ENCODE assay signal across 26 mouse cellular contexts in genomic region chr17:28310831-28311230, GRCm38 (mm10). TPM values are rescaled to one million over a fixed set of nuclear protein-coding genes. Genes with fewer than 3 reads are reported as not detected.
DNase-seq lines count a peak whose midpoint lies in the region; ATAC-seq and TF ChIP-seq lines count a peak whose summit lies in the region.
"Had no signal": no experiment of that assay in that cellular context is flagged by ENCODE, and none has a peak within 500 bp of the region (broad histone marks: within the 10 kb centered on the region; RNA-seq: fewer than 3 reads in every experiment).

No protein-coding gene starts in this region.

- H3K79me2 ChIP-seq in MEL (ENCODE audit: control insufficient read depth, insufficient read depth, low read length, poor library complexity) = peaks cover 17% of the 10 kb centered on the region
- H3K79me2 ChIP-seq in heart, adult 2 months (replicated peaks; ENCODE audit: control insufficient read depth, insufficient read depth, low read length) = no peaks in the 10 kb centered on the region

- peak; percentile 17 for TF ChIP-seq CTCF in hindbrain, postnatal 0 days (IDR thresholded peaks at IDR 0.05; ENCODE audit: low read depth)
- TF ChIP-seq CTCF in midbrain, postnatal 0 days (IDR thresholded peaks at IDR 0.05) = peak; percentile 23; the same call in 1 of the 2 replicates
- peak; percentile 22 to 59 (median 25); a peak in 3 of 6 replicates for TF ChIP-seq CTCF in MEL (IDR thresholded peaks at IDR 0.05 in 2 of 3, conservative IDR thresholded peaks at IDR 0.05 in 1 of 3; ENCODE audit: control insufficient read depth in 1 of 3, insufficient read depth in 1 of 3, low read depth in 2 of 3, low read length in 3 of 3, poor library complexity in 1 of 3, severe bottlenecking in 1 of 3)
- 0 out of 2 replicates have a peak, but pooled peaks have one; percentile 28 for TF ChIP-seq CTCF in stomach, postnatal 0 days (IDR thresholded peaks at IDR 0.05; ENCODE audit: low read depth)
- no peak for TF ChIP-seq CTCF in heart, adult 2 months (IDR thresholded peaks at IDR 0.05)

- H3K4me3 ChIP-seq in hindbrain, postnatal 0 days (ENCODE audit: low read length) = no peak overlapping the region
- H3K4me3 ChIP-seq in hindbrain, embryonic 16.5 days (ENCODE audit: low read length) = no peak overlapping the region
- no peak overlapping the region for H3K4me3 ChIP-seq in midbrain, postnatal 0 days (ENCODE audit: low read depth, low read length)
- no peak overlapping the region for H3K4me3 ChIP-seq in midbrain, embryonic 10.5 days
- H3K4me3 ChIP-seq in MEL (ENCODE audit: control insufficient read depth in 1 of 2, insufficient read depth in 1 of 2, low read depth in 2 of 2, low read length in 2 of 2) = no peak overlapping the region
- H3K4me3 ChIP-seq in stomach, postnatal 0 days (ENCODE audit: low read depth, low read length) = no peak overlapping the region
- H3K4me3 ChIP-seq in heart, adult 2 months = no peak overlapping the region
- H3K4me3 ChIP-seq: forebrain, embryonic 10.5 days; limb, embryonic 10.5 days; midbrain, embryonic 13.5 days; myocyte; neural tube, embryonic 15.5 days had no signal

- H3K36me3 ChIP-seq in hindbrain, postnatal 0 days (ENCODE audit: insufficient read depth, low read length) = no peaks in the 10 kb centered on the region
- H3K36me3 ChIP-seq in hindbrain, embryonic 16.5 days (ENCODE audit: control insufficient read depth, insufficient read depth, low read length) = no peaks in the 10 kb centered on the region
- 0 out of 2 replicates have a peak, but pooled peaks cover under 1% of the 10 kb centered on the region for H3K36me3 ChIP-seq in midbrain, postnatal 0 days (ENCODE audit: insufficient read depth, low read length)
- peaks cover 7% of the 10 kb centered on the region for H3K36me3 ChIP-seq in midbrain, embryonic 10.5 days
- H3K36me3 ChIP-seq in MEL (ENCODE audit: control insufficient read depth in 1 of 2, insufficient read depth in 2 of 2, low read length in 2 of 2) = peaks cover 0 to 13% of the 10 kb centered on the region in 2 experiments; a peak in 2 of 4 replicates
- H3K36me3 ChIP-seq in stomach, postnatal 0 days (ENCODE audit: control insufficient read depth, insufficient read depth, low read length) = no peaks in the 10 kb centered on the region
- H3K36me3 ChIP-seq in heart, adult 2 months (ENCODE audit: control insufficient read depth, insufficient read depth, low read length) = no peaks in the 10 kb centered on the region
- H3K36me3 ChIP-seq: neural tube, embryonic 15.5 days had no signal

- H3K9me3 ChIP-seq in hindbrain, postnatal 0 days (ENCODE audit: low read length) = no peaks in the 10 kb centered on the region
- no peaks in the 10 kb centered on the region for H3K9me3 ChIP-seq in hindbrain, embryonic 16.5 days (ENCODE audit: control insufficient read depth, low read length)
- H3K9me3 ChIP-seq in midbrain, postnatal 0 days (ENCODE audit: low read length) = no peaks in the 10 kb centered on the region
- H3K9me3 ChIP-seq in midbrain, embryonic 10.5 days (replicated peaks) = no peaks in the 10 kb centered on the region
- H3K9me3 ChIP-seq in MEL (replicated peaks; ENCODE audit: insufficient read depth, low read length) = no peaks in the 10 kb centered on the region
- H3K9me3 ChIP-seq in stomach, postnatal 0 days (ENCODE audit: control insufficient read depth, low read length) = no peaks in the 10 kb centered on the region
- H3K9me3 ChIP-seq: forebrain, embryonic 10.5 days; limb, embryonic 10.5 days; midbrain, embryonic 13.5 days; neural tube, embryonic 15.5 days had no signal

- H3K9ac ChIP-seq in hindbrain, postnatal 0 days (replicated peaks; ENCODE audit: low read length) = no peak overlapping the region
- no peak overlapping the region for H3K9ac ChIP-seq in hindbrain, embryonic 16.5 days (ENCODE audit: low read depth, low read length)
- no peak overlapping the region for H3K9ac ChIP-seq in midbrain, postnatal 0 days (replicated peaks; ENCODE audit: low read length, poor library complexity, severe bottlenecking)
- no peak overlapping the region for H3K9ac ChIP-seq in MEL (ENCODE audit: control insufficient read depth, low read depth, low read length, poor library complexity, severe bottlenecking)
- H3K9ac ChIP-seq in stomach, postnatal 0 days (ENCODE audit: low read length) = no peak overlapping the region
- no peak overlapping the region for H3K9ac ChIP-seq in heart, adult 2 months (ENCODE audit: low read depth, low read length)
- H3K9ac ChIP-seq: forebrain, postnatal 0 days; hindbrain, embryonic 14.5 days; midbrain, embryonic 13.5 days; neural tube, embryonic 15.5 days had no signal

- 81% methylated on average over 3 of the region's 3 CpGs for WGBS in hindbrain, postnatal 0 days
- WGBS in hindbrain, embryonic 16.5 days = 83% methylated on average over 3 of the region's 3 CpGs
- 72% methylated on average over 3 of the region's 3 CpGs for WGBS in midbrain, postnatal 0 days
- WGBS in midbrain, embryonic 10.5 days = 84% methylated on average over 3 of the region's 3 CpGs
- WGBS in stomach, postnatal 0 days = 74% methylated on average over 3 of the region's 3 CpGs
- 81% methylated on average over 3 of the region's 3 CpGs for WGBS in heart, adult 2 months

- H3K4me1 ChIP-seq in hindbrain, postnatal 0 days (ENCODE audit: insufficient read depth, low read length) = 0 out of 2 replicates have a peak, but pooled peaks cover 9% of the 10 kb centered on the region
- H3K4me1 ChIP-seq in hindbrain, embryonic 16.5 days (ENCODE audit: control insufficient read depth, insufficient read depth, low read depth, low read length) = peaks cover 14% of the 10 kb centered on the region
- H3K4me1 ChIP-seq in midbrain, postnatal 0 days (ENCODE audit: insufficient read depth, low read length) = peaks cover 6% of the 10 kb centered on the region; the same call in 1 of the 2 replicates
- H3K4me1 ChIP-seq in midbrain, embryonic 10.5 days = peaks cover 32% of the 10 kb centered on the region
- H3K4me1 ChIP-seq in MEL (ENCODE audit: control insufficient read depth in 1 of 2, insufficient read depth in 2 of 2, low read length in 2 of 2) = peaks cover 7 to 15% of the 10 kb centered on the region in 2 experiments
- 0 out of 2 replicates have a peak, but pooled peaks cover 3% of the 10 kb centered on the region for H3K4me1 ChIP-seq in stomach, postnatal 0 days (replicated peaks; ENCODE audit: control insufficient read depth, insufficient read depth)
- peaks cover 5% of the 10 kb centered on the region for H3K4me1 ChIP-seq in heart, adult 2 months (ENCODE audit: control insufficient read depth, insufficient read depth, low read length)

- no peak for ATAC-seq in hindbrain, postnatal 0 days
- ATAC-seq in hindbrain, embryonic 16.5 days = no peak
- ATAC-seq in midbrain, postnatal 0 days (ENCODE audit: low FRiP score) = no peak
- ATAC-seq in stomach, postnatal 0 days (ENCODE audit: low FRiP score, low TSS enrichment) = no peak
- ATAC-seq: forebrain, postnatal 0 days; midbrain, embryonic 13.5 days had no signal

- H3K4me2 ChIP-seq in hindbrain, postnatal 0 days (ENCODE audit: low read depth, low read length) = no peak overlapping the region
- no peak overlapping the region for H3K4me2 ChIP-seq in hindbrain, embryonic 16.5 days (ENCODE audit: low read length)
- H3K4me2 ChIP-seq in midbrain, postnatal 0 days (ENCODE audit: low read depth, low read length, poor library complexity, severe bottlenecking) = no peak overlapping the region
- H3K4me2 ChIP-seq in stomach, postnatal 0 days (replicated peaks; ENCODE audit: low read depth) = no peak overlapping the region
- H3K4me2 ChIP-seq: hindbrain, embryonic 14.5 days; midbrain, embryonic 13.5 days; neural tube, embryonic 15.5 days had no signal

- peak; percentile 43 for TF ChIP-seq RAD21 in MEL (IDR thresholded peaks at IDR 0.05; ENCODE audit: low read depth, low read length)

- H3K27ac ChIP-seq in hindbrain, postnatal 0 days = no peak overlapping the region
- no peak overlapping the region for H3K27ac ChIP-seq in hindbrain, embryonic 16.5 days (ENCODE audit: low read depth, low read length)
- H3K27ac ChIP-seq in midbrain, postnatal 0 days (ENCODE audit: low read depth, low read length) = no peak overlapping the region
- H3K27ac ChIP-seq in midbrain, embryonic 10.5 days (replicated peaks) = no peak overlapping the region
- no peak overlapping the region for H3K27ac ChIP-seq in MEL (ENCODE audit: control insufficient read depth, low read depth, low read length)
- H3K27ac ChIP-seq in stomach, postnatal 0 days (replicated peaks) = no peak overlapping the region
- H3K27ac ChIP-seq in heart, adult 2 months = no peak overlapping the region
- H3K27ac ChIP-seq: forebrain, embryonic 10.5 days; hindbrain, embryonic 14.5 days; limb, embryonic 10.5 days; midbrain, embryonic 13.5 days; neural tube, embryonic 15.5 days had no signal

- TF ChIP-seq POLR2A in MEL (IDR thresholded peaks at IDR 0.05; ENCODE audit: control insufficient read depth in 1 of 2, insufficient read depth in 1 of 2, low read depth in 1 of 2, low read length in 2 of 2, poor library complexity in 1 of 2) = no peak
- no peak for TF ChIP-seq POLR2A in heart, adult 2 months (IDR thresholded peaks at IDR 0.05; ENCODE audit: insufficient read depth, low read depth, low read length)

- no peaks in the 10 kb centered on the region for H3K27me3 ChIP-seq in hindbrain, postnatal 0 days (ENCODE audit: insufficient read depth, low read length)
- no peaks in the 10 kb centered on the region for H3K27me3 ChIP-seq in hindbrain, embryonic 16.5 days (replicated peaks; ENCODE audit: control insufficient read depth, insufficient read depth, low read length)
- H3K27me3 ChIP-seq in midbrain, postnatal 0 days (ENCODE audit: insufficient read depth, low read length) = no peaks in the 10 kb centered on the region
- H3K27me3 ChIP-seq in midbrain, embryonic 10.5 days (ENCODE audit: low read depth, poor library complexity, severe bottlenecking) = no peaks in the 10 kb centered on the region
- H3K27me3 ChIP-seq in MEL (ENCODE audit: control insufficient read depth in 1 of 2, insufficient read depth in 2 of 2, low read length in 2 of 2) = no peaks in the 10 kb centered on the region
- no peaks in the 10 kb centered on the region for H3K27me3 ChIP-seq in stomach, postnatal 0 days (ENCODE audit: control insufficient read depth, insufficient read depth, low read length)
- H3K27me3 ChIP-seq in heart, adult 2 months (ENCODE audit: control insufficient read depth, insufficient read depth, low read length) = no peaks in the 10 kb centered on the region
- H3K27me3 ChIP-seq: midbrain, embryonic 13.5 days; neural tube, embryonic 15.5 days had no signal

- no peak for TF ChIP-seq EP300 in MEL (IDR thresholded peaks at IDR 0.05; ENCODE audit: low read depth in 1 of 2, low read length in 2 of 2)
- no peak for TF ChIP-seq EP300 in stomach, postnatal 0 days (optimal IDR thresholded peaks at IDR 0.05)
- no peak for TF ChIP-seq EP300 in heart, adult 2 months (IDR thresholded peaks at IDR 0.05; ENCODE audit: insufficient read depth, low read depth, low read length)

- no peak for DNase-seq in hindbrain, postnatal 0 days (ENCODE audit: low spot score)
- no peak for DNase-seq in midbrain, postnatal 0 days (ENCODE audit: low spot score)
- DNase-seq in midbrain, embryonic 10.5 days (ENCODE audit: low spot score) = no peak
- DNase-seq in MEL (ENCODE audit: low read depth, low spot score) = peak; percentile 68
- no peak for DNase-seq in stomach, postnatal 0 days (ENCODE audit: low spot score)
- no peak for DNase-seq in embryo, embryonic 11 days
- no peak for DNase-seq in heart, adult 2 months
- DNase-seq: adrenal gland, postnatal 36 days; cerebellum, adult 18-20 months; cerebellum, postnatal 36 days; forebrain, postnatal 0 days; heart, adult 11 months; heart, postnatal 36 days; kidney, adult 2 months; kidney, postnatal 14 days; right cerebral cortex, postnatal 25 days had no signal

- intact Hi-C loops in heart, adult 2 months (cut with DNase I) = no loop called here

RNA-seq across cellular contexts. Expression of gene Fance, which starts 2.5 kb away (rescaled TPM):
- total RNA-seq in hindbrain, postnatal 0 days (2014; rRNA removed) = 38.7 and 46.5 TPM in 2 replicates
- 23.6 and 27.2 TPM in 2 replicates for polyA plus RNA-seq in hindbrain, postnatal 0 days (2015; fragmentation: Nextera tagmentation; extraction: Ambion mirVana)
- 25.0 and 25.7 TPM in 2 replicates for polyA plus RNA-seq in hindbrain, embryonic 16.5 days (2015; fragmentation: Nextera tagmentation; extraction: Ambion mirVana)
- total RNA-seq in midbrain, postnatal 0 days (2014; rRNA removed) = 33.4 and 33.6 TPM in 2 replicates
- 26.1 and 28.6 TPM in 2 replicates for polyA plus RNA-seq in midbrain, postnatal 0 days (2015; fragmentation: Nextera tagmentation; extraction: Ambion mirVana)
- polyA plus RNA-seq in midbrain, embryonic 10.5 days (2016; fragmentation: Nextera tagmentation; extraction: Ambion mirVana) = 28.2 and 30.8 TPM in 2 replicates
- total RNA-seq in MEL (2012; rRNA removed) = 46.0 and 51.2 TPM in 2 replicates
- polyA plus RNA-seq in MEL (2012; ENCODE audit: insufficient read depth in 1 of 2, insufficient read length in 2 of 2, low read depth in 1 of 2, low replicate concordance in 2 of 2, missing spikeins in 1 of 2) = 100 to 1,000 TPM; 105 to 382 TPM
- 19.2 and 20.4 TPM in 2 replicates for polyA plus RNA-seq in stomach, postnatal 0 days (2015; fragmentation: Nextera tagmentation; extraction: Ambion mirVana)
- 10 to 100 TPM; 11.2 to 12.0 TPM for total RNA-seq in heart, adult 2 months (2021)
- 7.4 and 11.8 TPM in 2 replicates for polyA plus RNA-seq in heart, adult 2 months (2012; rRNA removed)

RNA-seq across cellular contexts. Expression of gene Rpl10a, which starts 17.4 kb away (rescaled TPM):
- 699 and 1,071 TPM in 2 replicates for total RNA-seq in hindbrain, postnatal 0 days (2014; rRNA removed)
- polyA plus RNA-seq in hindbrain, postnatal 0 days (2015; fragmentation: Nextera tagmentation; extraction: Ambion mirVana) = 337 and 355 TPM in 2 replicates
- 287 and 323 TPM in 2 replicates for polyA plus RNA-seq in hindbrain, embryonic 16.5 days (2015; fragmentation: Nextera tagmentation; extraction: Ambion mirVana)
- total RNA-seq in midbrain, postnatal 0 days (2014; rRNA removed) = 810 and 1,016 TPM in 2 replicates
- polyA plus RNA-seq in midbrain, postnatal 0 days (2015; fragmentation: Nextera tagmentation; extraction: Ambion mirVana) = 347 and 365 TPM in 2 replicates
- polyA plus RNA-seq in midbrain, embryonic 10.5 days (2016; fragmentation: Nextera tagmentation; extraction: Ambion mirVana) = 426 and 489 TPM in 2 replicates
- total RNA-seq in MEL (2012; rRNA removed) = 2,803 and 2,872 TPM in 2 replicates
- 1,000 to 10,000 TPM in 1 of 2 experiments, not detected in 1; 2,044 TPM for polyA plus RNA-seq in MEL (2012; ENCODE audit: insufficient read depth in 1 of 2, insufficient read length in 2 of 2, low read depth in 1 of 2, low replicate concordance in 2 of 2, missing spikeins in 1 of 2)
- polyA plus RNA-seq in stomach, postnatal 0 days (2015; fragmentation: Nextera tagmentation; extraction: Ambion mirVana) = 491 and 514 TPM in 2 replicates
- total RNA-seq in heart, adult 2 months (2021) = 100 to 1,000 TPM; 360 to 417 TPM
- polyA plus RNA-seq in heart, adult 2 months (2012; rRNA removed) = 634 and 1,197 TPM in 2 replicates

RNA-seq across cellular contexts. Expression of gene Tead3, which starts 39.8 kb away (rescaled TPM):
- total RNA-seq in hindbrain, postnatal 0 days (2014; rRNA removed) = 6.5 and 9.4 TPM in 2 replicates
- polyA plus RNA-seq in hindbrain, postnatal 0 days (2015; fragmentation: Nextera tagmentation; extraction: Ambion mirVana) = 1.3 and 1.7 TPM in 2 replicates
- 1.4 and 2.0 TPM in 2 replicates for polyA plus RNA-seq in hindbrain, embryonic 16.5 days (2015; fragmentation: Nextera tagmentation; extraction: Ambion mirVana)
- total RNA-seq in midbrain, postnatal 0 days (2014; rRNA removed) = 4.8 and 5.4 TPM in 2 replicates
- polyA plus RNA-seq in midbrain, postnatal 0 days (2015; fragmentation: Nextera tagmentation; extraction: Ambion mirVana) = 1.2 and 1.3 TPM in 2 replicates
- polyA plus RNA-seq in midbrain, embryonic 10.5 days (2016; fragmentation: Nextera tagmentation; extraction: Ambion mirVana) = 5.0 and 5.2 TPM in 2 replicates
- 0.46 and 0.73 TPM in 2 replicates for total RNA-seq in MEL (2012; rRNA removed)
- polyA plus RNA-seq in MEL (2012; ENCODE audit: insufficient read depth in 1 of 2, insufficient read length in 2 of 2, low read depth in 1 of 2, low replicate concordance in 2 of 2, missing spikeins in 1 of 2) = 1 to 10 TPM in 1 of 2 experiments, not detected in 1; 4.1 TPM
- polyA plus RNA-seq in stomach, postnatal 0 days (2015; fragmentation: Nextera tagmentation; extraction: Ambion mirVana) = 8.7 and 9.2 TPM in 2 replicates
- total RNA-seq in heart, adult 2 months (2021) = 10 to 100 TPM; 12.7 to 13.7 TPM
- polyA plus RNA-seq in heart, adult 2 months (2012; rRNA removed) = 20.2 and 21.2 TPM in 2 replicates

RNA-seq across cellular contexts. Expression of gene Tulp1, which starts 54.2 kb away (rescaled TPM):
- 1.4 TPM in 1 of 2 replicates, not detected in the other for total RNA-seq in hindbrain, postnatal 0 days (2014; rRNA removed)
- polyA plus RNA-seq in hindbrain, postnatal 0 days (2015; fragmentation: Nextera tagmentation; extraction: Ambion mirVana) = 1.8 and 2.0 TPM in 2 replicates
- polyA plus RNA-seq in hindbrain, embryonic 16.5 days (2015; fragmentation: Nextera tagmentation; extraction: Ambion mirVana) = 1.5 and 1.6 TPM in 2 replicates
- total RNA-seq in midbrain, postnatal 0 days (2014; rRNA removed) = 0.80 and 1.0 TPM in 2 replicates
- 1.1 TPM in 2 replicates for polyA plus RNA-seq in midbrain, postnatal 0 days (2015; fragmentation: Nextera tagmentation; extraction: Ambion mirVana)
- 2.8 and 5.0 TPM in 2 replicates for polyA plus RNA-seq in midbrain, embryonic 10.5 days (2016; fragmentation: Nextera tagmentation; extraction: Ambion mirVana)
- total RNA-seq in MEL (2012; rRNA removed) = 0.23 and 0.49 TPM in 2 replicates
- 1 to 10 TPM in 1 of 2 experiments, not detected in 1; 2.4 TPM for polyA plus RNA-seq in MEL (2012; ENCODE audit: insufficient read depth in 1 of 2, insufficient read length in 2 of 2, low read depth in 1 of 2, low replicate concordance in 2 of 2, missing spikeins in 1 of 2)
- polyA plus RNA-seq in stomach, postnatal 0 days (2015; fragmentation: Nextera tagmentation; extraction: Ambion mirVana) = 3.3 and 3.5 TPM in 2 replicates
- not detected for total RNA-seq in heart, adult 2 months (2021)
- 0.38 TPM in 1 of 2 replicates, not detected in the other for polyA plus RNA-seq in heart, adult 2 months (2012; rRNA removed)
- total RNA-seq: gastrocnemius, adult 8-10 months; heart, postnatal 36 days; left cerebral cortex, adult 18-20 months; liver, adult 2 months had no signal
- polyA plus RNA-seq: liver, adult 2 months; myocyte had no signal
